Mouse (Mus musculus) erythroblast, embryonic 14.5 days (primary cell): ENCODE data around the gene Ncbp1.

ENCODE experiments used
- GATA1 ChIP-seq: IDR thresholded peaks from 2 replicates; pipeline ENCODE4 v1.6.1; 2012; ENCODE audit warnings: low read length, inconsistent platforms, mixed read lengths
- TAL1 ChIP-seq: IDR thresholded peaks from 3 replicates; pipeline ENCODE4 v1.6.1; 2012; ENCODE audit warnings: low read length, inconsistent platforms, mixed read lengths

GRCm38 (mm10) chr4:46146881-46147280 is 8.5 kb downstream of the Ncbp1 start:
- TF ChIP-seq GATA1 (no peak), TAL1 (no peak)
